Mouse (Mus musculus) erythroblast, embryonic 14.5 days (primary cell): ENCODE results near the gene Nfkbid.

Source experiments
- GATA1 ChIP-seq: IDR thresholded peaks from 2 replicates; pipeline ENCODE4 v1.6.1; 2012; ENCODE audit warnings: low read length, inconsistent platforms, mixed read lengths
- TAL1 ChIP-seq: IDR thresholded peaks from 3 replicates; pipeline ENCODE4 v1.6.1; 2012; ENCODE audit warnings: low read length, inconsistent platforms, mixed read lengths

- no peak for TF ChIP-seq GATA1
- no peak for TF ChIP-seq TAL1
Measured at GRCm38 (mm10) chr7:30421175-30421889, at the start of gene Nfkbid.
